Mouse (Mus musculus) embryonic facial prominence, embryonic 14.5 days (tissue): ENCODE measurements at regions not wholly inside any gene's neighbourhood (a gene's known extent, or its start where the extent isn't known, plus 50 kb on each side); places are given as distances from the start of the nearest gene placed in this dataset.
A peak's percentile ranks its signal among the peaks of the same experiment; 100 is the strongest.

ENCODE experiments used
- ATAC-seq: fragments of 200-750 bp; cut with Nextera tagmentation; 2 replicates; pipeline ENCODE4 v1.8.0; 2017; ENCODE audit warnings: low read depth, moderate number of reproducible peaks, moderate TSS enrichment
- DNase-seq: peaks from one replicate; pipeline ENCODE4 v3.0.0-alpha.2; 2015; ENCODE audit warnings: low spot score
- H3K27ac ChIP-seq: fragments of 300-500 bp; sonication (generic); replicated peaks from 2 replicates; pipeline ENCODE4 v1.5.1; 2014; ENCODE audit warnings: low read depth, mild to moderate bottlenecking, low read length, moderate library complexity
- H3K27me3 ChIP-seq: fragments of 300-500 bp; sonication (generic); replicated peaks from 2 replicates; pipeline ENCODE4 v1.6.1; 2014; ENCODE audit warnings: low read length; ENCODE audit not compliant: control insufficient read depth, insufficient read depth
- H3K36me3 ChIP-seq: fragments of 300-500 bp; sonication (generic); 2 replicates; pipeline ENCODE4 v1.6.1; 2014; ENCODE audit warnings: low read length, mixed read lengths; ENCODE audit not compliant: control insufficient read depth, insufficient read depth
- H3K4me1 ChIP-seq: fragments of 300-500 bp; sonication (generic); 2 replicates; pipeline ENCODE4 v1.6.1; 2014; ENCODE audit warnings: antibody characterized with exemption, low read length; ENCODE audit not compliant: control insufficient read depth, insufficient read depth
- H3K4me2 ChIP-seq: fragments of 300-500 bp; sonication (generic); 2 replicates; pipeline ENCODE4 v1.6.1; 2014; ENCODE audit warnings: low read depth, mild to moderate bottlenecking, low read length, moderate library complexity, mixed read lengths
- H3K4me3 ChIP-seq: fragments of 300-500 bp; sonication (generic); 2 replicates; pipeline ENCODE4 v1.5.1; 2014; ENCODE audit warnings: low read depth, mild to moderate bottlenecking, low read length
- H3K9ac ChIP-seq: fragments of 300-500 bp; sonication (generic); 2 replicates; pipeline ENCODE4 v1.6.1; 2014; ENCODE audit warnings: low read depth, mild to moderate bottlenecking, low read length, moderate library complexity, mixed read lengths
- H3K9me3 ChIP-seq: fragments of 300-500 bp; sonication (generic); 2 replicates; pipeline ENCODE4 v1.6.1; 2016; ENCODE audit warnings: low read length; ENCODE audit not compliant: control insufficient read depth
- WGBS: fragments of 180-500 bp; shearing (Covaris S2); extraction: QIAGEN DNeasy Blood & Tissue Kit; methylation state at CpG from one replicate; pipeline ENCODE4 v1.1.7; 2014; 5-methylcytosine and 5-hydroxymethylcytosine counted together

DNA sequence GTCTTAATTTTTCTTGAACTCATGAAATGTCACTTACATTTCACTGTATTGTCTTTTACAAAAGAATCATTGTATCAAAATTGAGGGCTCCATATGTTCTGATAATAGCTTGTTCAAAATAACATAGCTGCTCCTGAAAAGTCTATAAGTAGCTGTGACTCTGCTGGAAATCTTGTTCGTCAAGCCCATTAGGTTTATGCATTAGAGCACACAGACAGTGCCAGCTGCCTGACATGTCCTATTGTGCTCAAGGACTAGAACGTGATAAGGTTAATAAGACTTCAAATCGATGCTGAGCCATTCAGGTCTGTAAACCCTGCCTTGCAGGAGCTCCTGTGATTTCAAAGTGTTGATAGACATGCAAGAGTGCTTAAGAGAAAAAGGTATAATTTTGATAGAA, 438.0 kb downstream of the Fam198b start:
- Histone ChIP-seq H3K4me1 (no peaks in the 10 kb centered on the region), H3K9me3 (no peaks in the 10 kb centered on the region), H3K36me3 (no peaks in the 10 kb centered on the region), H3K27ac (no peak overlapping the region), H3K27me3 (no peaks in the 10 kb centered on the region), H3K4me3 (no peak overlapping the region), H3K9ac (no peak overlapping the region), H3K4me2 (no peak overlapping the region)
- 72% methylated on average over 3 of the region's 3 CpGs for WGBS
- ATAC-seq, result no peak
- no peak for DNase-seq

- H3K9ac ChIP-seq, result no peak overlapping the region
- H3K4me3 ChIP-seq, result no peak overlapping the region
- H3K27me3 ChIP-seq, result no peaks in the 10 kb centered on the region
- H3K4me1 ChIP-seq, result no peaks in the 10 kb centered on the region
- no peak overlapping the region for H3K4me2 ChIP-seq
- H3K27ac ChIP-seq, result no peak overlapping the region
- no peak for DNase-seq
- H3K36me3 ChIP-seq, result no peaks in the 10 kb centered on the region
- WGBS, result 74% methylated on average over 2 of the region's 2 CpGs
- H3K9me3 ChIP-seq, result no peaks in the 10 kb centered on the region
- no peak for ATAC-seq
Measured at GRCm38 (mm10) chr3:80324726-80325125, 440.4 kb downstream of the Fam198b start.

DNA sequence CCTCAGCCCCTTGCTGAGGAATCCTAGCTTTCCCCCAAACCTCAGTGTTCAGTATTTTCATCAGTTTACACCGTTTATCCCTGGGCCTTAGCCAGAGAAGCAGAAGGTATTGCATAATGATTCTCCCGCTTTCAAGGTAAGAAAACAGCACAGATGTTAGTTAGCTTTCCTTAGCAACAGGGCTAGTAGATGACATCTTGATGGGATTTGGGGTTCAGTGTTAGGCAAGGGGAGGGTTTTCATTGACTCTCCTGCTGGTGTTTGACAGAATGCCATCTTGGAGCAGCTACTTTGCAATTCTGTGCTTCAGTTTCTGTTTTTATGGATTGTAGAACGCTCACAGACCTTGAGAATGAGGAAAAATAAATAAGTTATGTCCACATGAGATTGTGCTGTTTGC, 447.4 kb downstream of the Fam198b start:
- 66% methylated on average over 3 of the region's 3 CpGs for whole genome bisulfite sequencing
- DNase-seq, result no peak
- no peaks in the 10 kb centered on the region for H3K27me3 ChIP-seq
- ATAC-seq, result no peak
- H3K9ac ChIP-seq, result no peak overlapping the region
- no peak overlapping the region for H3K4me2 ChIP-seq
- no peaks in the 10 kb centered on the region for H3K36me3 ChIP-seq
- H3K9me3 ChIP-seq, result no peaks in the 10 kb centered on the region
- H3K4me3 ChIP-seq, result no peak overlapping the region
- H3K4me1 ChIP-seq, result no peaks in the 10 kb centered on the region
- no peak overlapping the region for H3K27ac ChIP-seq

GRCm38 (mm10) chr3:80334446-80334893, 450.1 kb downstream of the Fam198b start:
- Histone ChIP-seq H3K4me3 (no peak overlapping the region), H3K27me3 (no peaks in the 10 kb centered on the region), H3K36me3 (no peaks in the 10 kb centered on the region), H3K9me3 (no peaks in the 10 kb centered on the region), H3K4me2 (no peak overlapping the region), H3K4me1 (no peaks in the 10 kb centered on the region), H3K9ac (no peak overlapping the region), H3K27ac (no peak overlapping the region)
- ATAC-seq (no peak), DNase-seq (no peak)
- 68% methylated on average over 4 of the region's 4 CpGs for WGBS

DNA sequence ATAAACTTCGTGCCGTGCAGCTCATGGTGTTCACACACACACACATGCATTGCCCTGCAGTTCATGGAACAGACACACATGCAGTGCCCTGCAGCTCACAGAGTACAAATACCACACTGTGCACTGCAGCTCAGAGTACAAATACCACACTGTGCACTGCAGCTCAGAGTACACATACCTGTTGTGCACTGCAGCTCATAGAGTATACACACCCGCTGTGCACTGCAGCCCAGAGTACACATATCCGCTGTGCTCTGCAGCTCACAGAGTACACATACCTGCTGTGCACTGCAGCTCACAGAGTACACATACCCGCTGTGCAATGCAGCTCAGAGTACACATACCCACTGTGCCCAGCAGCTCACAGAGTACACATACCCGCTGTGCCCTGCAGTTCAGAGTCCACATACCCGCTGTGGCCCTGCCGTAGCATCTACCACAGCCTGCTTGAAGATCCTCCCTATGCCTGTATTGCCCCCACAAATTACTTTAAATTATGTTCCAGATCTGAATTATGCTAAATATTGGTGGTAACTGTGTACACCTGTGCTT, 451.9 kb downstream of the Fam198b start:
- Histone ChIP-seq H3K4me2 (no peak overlapping the region), H3K9me3 (no peaks in the 10 kb centered on the region), H3K27ac (no peak overlapping the region), H3K4me1 (no peaks in the 10 kb centered on the region), H3K4me3 (no peak overlapping the region), H3K9ac (no peak overlapping the region), H3K27me3 (no peaks in the 10 kb centered on the region), H3K36me3 (no peaks in the 10 kb centered on the region)
- no peak for DNase-seq
- 89% methylated on average over 8 of the region's 8 CpGs for WGBS
- ATAC-seq, result 0 out of 2 replicates have a peak, but pooled peaks have one; percentile 22

DNA sequence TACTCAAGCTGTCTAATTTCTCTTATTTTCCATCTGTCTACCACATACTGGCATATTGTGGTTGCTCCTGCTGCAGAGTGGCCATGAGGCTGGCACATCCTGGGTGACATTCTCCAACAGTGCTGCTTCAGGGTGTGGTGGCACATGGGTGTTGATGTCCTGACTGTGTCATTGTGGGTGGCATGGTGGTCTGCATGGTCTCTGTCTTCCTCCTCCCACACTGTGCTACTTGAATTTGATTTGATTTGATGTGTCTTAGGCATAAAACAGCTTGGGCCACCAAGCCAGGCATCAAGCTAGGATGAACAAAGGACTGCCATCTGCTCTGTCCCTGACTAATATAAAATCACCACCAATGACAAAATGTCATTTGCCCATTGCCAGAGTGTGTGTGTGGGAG, 434.7 kb downstream of the Gria2 start:
- Histone ChIP-seq H3K27me3 (no peaks in the 10 kb centered on the region), H3K4me1 (no peaks in the 10 kb centered on the region), H3K27ac (no peak overlapping the region), H3K9me3 (no peaks in the 10 kb centered on the region), H3K36me3 (no peaks in the 10 kb centered on the region), H3K4me3 (no peak overlapping the region), H3K9ac (no peak overlapping the region), H3K4me2 (no peak overlapping the region)
- no peak for DNase-seq
- ATAC-seq, result no peak

DNA sequence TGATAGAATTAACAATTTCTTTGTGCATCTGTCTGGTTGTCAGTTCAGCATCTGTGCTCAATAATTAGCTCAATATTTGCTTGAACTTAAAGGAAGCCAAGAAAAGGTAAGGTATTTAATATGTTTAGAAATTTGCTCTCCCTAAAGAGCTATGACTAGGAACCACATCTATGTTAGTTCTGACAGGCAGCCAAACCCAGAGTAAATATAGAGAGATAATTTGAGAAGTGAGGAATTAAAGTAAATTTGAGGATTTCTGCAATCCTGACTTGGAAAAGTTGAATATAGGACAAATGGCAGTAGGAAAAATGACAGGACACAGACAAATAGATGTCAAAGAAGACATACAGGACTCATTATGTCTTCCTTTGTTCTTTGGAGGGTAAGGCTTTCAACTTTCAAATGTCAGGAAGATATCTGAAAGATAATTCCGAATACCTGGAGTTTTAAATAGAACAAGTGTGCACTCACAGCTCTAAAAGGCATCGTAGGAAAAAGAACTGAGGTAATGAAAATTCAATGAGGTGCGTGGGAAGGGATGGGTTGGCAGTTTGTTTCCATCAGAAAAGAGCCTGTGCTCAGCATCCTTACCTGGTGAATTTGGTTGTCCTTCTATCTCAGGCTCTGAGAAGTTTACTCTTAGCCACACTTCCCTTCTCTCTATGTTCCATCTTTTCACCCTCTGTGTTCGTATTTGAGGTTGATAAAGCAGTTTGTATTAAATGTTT, 433.3 kb downstream of the Gria2 start:
- 77% methylated on average over 4 of the region's 4 CpGs for WGBS
- no peaks in the 10 kb centered on the region for H3K4me1 ChIP-seq
- H3K4me3 ChIP-seq, result no peak overlapping the region
- ATAC-seq (no peak), DNase-seq (peak; percentile 6)
- H3K4me2 ChIP-seq, result no peak overlapping the region
- no peak overlapping the region for H3K9ac ChIP-seq
- H3K27me3 ChIP-seq, result no peaks in the 10 kb centered on the region
- no peaks in the 10 kb centered on the region for H3K9me3 ChIP-seq
- H3K27ac ChIP-seq, result no peak overlapping the region
- no peaks in the 10 kb centered on the region for H3K36me3 ChIP-seq

- Histone ChIP-seq H3K36me3 (no peaks in the 10 kb centered on the region), H3K4me2 (no peak overlapping the region), H3K9ac (no peak overlapping the region), H3K27ac (no peak overlapping the region), H3K27me3 (no peaks in the 10 kb centered on the region), H3K4me3 (no peak overlapping the region), H3K9me3 (no peaks in the 10 kb centered on the region), H3K4me1 (no peaks in the 10 kb centered on the region)
- DNase-seq, result no peak
- WGBS, result 56% methylated on average over 3 of the region's 3 CpGs
- no peak for ATAC-seq
Measured at GRCm38 (mm10) chr3:80372436-80372835, 430.2 kb downstream of the Gria2 start.

- Histone ChIP-seq H3K36me3 (no peaks in the 10 kb centered on the region), H3K9me3 (no peaks in the 10 kb centered on the region), H3K9ac (no peak overlapping the region), H3K4me2 (no peak overlapping the region), H3K27ac (no peak overlapping the region), H3K4me1 (no peaks in the 10 kb centered on the region), H3K27me3 (no peaks in the 10 kb centered on the region), H3K4me3 (no peak overlapping the region)
- ATAC-seq (no peak), DNase-seq (no peak)
- 79% methylated on average over 2 of the region's 2 CpGs for WGBS
Measured at GRCm38 (mm10) chr3:80385986-80386385, 416.6 kb downstream of the Gria2 start.
